Mouse (Mus musculus) brain, adult 2 months (tissue): ENCODE measurements around the gene Urb1.
A peak's percentile ranks its signal among the peaks of the same experiment; 100 is the strongest.
"Not testable (repeated sequence)": the region's sequence is repeated elsewhere in the genome, so short reads cannot be mapped to it uniquely, and the experiment has no call there.

Source experiments
- DNase-seq: peaks from one replicate; pipeline ENCODE4 v3.0.0; 2011; ENCODE audit warnings: low read depth, low spot score

The Urb1 gene

DNA sequence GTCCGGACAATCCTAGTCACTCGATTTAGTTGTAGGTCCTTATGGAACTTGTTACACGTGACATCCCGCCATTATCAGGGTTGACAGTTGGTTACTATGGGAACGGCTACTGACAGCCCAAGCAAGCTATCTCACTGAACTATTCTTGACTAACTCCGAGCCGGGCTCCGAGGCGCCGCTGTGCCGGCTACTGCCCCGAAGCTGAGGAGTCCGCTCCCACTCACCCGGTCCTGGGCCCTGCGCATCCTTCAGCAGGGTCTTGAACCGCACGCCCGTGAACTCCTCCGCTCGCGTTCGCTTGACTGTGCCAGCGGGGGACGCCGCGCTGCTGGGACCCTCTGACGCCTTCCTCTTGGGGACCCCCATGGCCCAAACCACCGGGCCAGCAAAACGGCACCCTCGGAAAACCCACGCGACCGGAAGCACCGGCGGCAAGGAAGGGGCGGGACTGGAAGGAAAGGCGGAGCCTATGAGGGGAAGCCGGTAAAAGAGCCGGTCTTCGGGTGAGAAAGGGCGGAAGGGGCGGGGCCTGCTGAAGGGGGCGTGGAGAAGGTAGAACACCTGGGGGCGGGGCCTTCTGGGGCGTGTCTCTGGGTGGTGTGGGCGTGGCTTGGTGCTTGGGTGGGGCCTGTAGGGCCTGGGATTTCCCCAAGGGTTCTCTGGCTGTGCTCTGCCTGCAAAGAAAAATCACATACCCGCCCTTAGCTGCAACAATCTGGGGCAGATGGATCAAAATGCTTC is at the start of gene Urb1:
Urb1 (minus strand) TSS at position 439 of the 741 bp plus-strand sequence.
- peak; percentile 98 for DNase-seq

DNA sequence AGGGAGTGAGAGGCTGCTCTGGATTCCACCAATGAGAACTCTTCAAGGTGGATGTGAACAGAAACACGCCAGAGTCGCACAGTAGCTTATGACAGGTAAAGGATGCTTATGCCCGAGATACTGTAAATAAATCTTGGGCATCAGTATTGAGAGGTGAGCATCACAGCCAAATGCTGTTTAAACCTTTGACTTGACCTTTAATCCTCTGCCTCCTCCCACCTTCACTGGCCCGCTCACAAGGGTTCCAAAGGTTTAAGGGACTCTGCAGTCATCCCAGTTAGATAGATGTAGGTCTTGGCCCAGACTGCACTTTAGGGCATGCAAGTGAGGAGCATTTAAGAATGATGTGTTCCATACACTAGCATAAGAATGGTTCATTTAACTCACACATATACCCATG is 48.0 kb upstream of the Urb1 start:
- DNase-seq: no peak

DNA sequence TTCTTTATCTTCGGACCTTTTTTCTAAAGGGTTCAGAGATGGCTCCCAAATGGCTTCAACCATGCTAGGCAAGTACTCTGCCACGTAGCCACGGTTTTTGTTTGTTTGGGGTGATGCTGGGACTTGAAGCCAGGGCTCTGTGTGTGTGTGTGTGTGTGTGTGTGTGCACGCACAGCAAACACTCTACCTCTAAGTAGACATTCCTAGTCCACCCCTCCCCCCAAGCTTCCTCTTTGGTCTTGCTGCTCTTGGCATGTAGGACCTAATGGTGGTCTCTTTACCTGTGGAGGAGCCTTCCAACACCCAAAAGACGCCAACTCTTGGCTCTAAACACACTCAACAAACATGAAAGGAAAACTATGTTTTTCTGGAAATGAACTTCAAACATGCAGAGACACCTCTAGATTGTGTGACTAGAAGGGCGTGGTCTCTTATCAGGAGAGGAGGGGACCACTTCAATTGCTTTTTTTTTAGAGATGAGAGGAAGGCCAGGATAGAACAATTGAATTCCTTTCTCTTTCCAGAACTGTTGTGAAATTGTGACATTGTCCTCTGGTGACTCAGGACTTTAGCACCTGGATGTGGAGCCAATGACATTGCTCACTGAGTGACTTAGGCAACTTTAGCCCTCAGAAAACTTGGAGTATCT is 46.5 kb upstream of the Urb1 start:
- no peak for DNase-seq

DNA sequence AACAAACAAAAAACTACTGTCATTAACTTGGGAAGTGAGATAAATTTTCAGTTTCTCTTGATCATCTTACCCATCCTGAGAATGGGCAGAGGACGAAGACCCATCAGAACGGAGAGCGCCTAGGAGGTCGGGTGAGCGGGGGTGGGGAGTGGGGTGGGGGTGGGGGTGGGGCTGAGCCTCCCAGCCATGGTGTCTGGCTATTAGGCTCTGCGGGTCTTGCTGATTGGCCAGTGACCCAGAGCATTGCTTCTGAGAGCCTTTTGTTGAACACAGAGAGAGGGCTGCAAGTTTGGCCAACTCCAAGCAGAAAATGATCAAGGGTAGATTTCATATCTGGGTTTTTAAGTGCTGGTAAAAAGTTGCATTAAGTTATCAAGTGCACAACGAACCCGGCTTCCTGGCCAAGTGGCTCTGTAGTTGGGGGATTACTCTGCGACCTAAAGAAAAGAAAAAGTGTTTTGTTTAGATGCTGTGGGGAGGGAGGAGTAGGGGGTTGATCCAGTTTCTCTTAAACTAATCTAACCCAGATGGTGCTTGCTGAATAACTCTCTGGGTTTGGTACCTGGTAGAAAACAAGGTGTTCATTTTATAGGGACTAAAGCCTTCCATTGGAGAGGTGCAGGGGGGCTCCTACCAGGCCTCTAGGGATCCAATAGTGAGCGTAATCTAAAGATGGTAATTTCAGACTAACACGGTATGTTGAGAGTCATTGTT is 41.6 kb upstream of the Urb1 start:
- DNase-seq: no peak

DNA sequence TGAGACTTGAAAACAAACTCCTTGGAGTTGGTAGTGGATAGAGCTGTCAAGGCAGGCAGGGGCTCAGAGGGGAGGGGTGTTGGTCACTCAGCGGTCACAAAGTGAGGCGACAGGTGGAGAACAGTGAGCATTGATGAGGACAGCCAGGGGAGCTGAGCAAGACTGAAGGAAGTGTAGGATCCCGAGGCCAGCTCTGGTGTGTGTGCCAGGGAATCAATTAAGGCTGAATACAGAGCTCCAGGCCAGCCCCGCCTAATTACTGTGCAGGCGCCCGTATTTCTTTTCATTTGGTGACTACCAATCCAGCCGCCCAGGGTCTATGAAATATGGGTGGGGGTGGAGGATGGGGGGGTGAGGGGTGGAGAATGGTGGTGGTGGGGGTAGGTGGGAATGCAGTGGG is 40.7 kb upstream of the Urb1 start:
- no peak for DNase-seq

DNA sequence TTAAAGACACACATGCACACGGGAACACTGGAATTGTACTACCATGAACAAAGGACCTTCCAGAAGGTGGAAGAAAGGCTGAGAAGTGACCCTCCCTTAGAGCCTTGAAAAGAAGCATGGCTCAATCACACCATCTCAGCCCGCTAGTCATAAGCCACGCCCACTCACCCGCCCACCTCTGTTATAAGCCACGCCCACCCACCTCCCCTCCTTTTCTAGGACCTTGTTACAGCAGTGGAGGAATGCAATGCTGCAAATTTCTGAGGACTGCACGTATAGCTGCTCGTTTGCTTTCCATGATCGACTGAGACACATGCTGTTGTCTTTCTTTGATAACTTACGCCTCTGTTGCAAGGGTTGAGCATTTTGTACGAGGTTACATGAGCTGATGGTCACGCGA is 39.0 kb upstream of the Urb1 start:
- no peak for DNase-seq

DNA sequence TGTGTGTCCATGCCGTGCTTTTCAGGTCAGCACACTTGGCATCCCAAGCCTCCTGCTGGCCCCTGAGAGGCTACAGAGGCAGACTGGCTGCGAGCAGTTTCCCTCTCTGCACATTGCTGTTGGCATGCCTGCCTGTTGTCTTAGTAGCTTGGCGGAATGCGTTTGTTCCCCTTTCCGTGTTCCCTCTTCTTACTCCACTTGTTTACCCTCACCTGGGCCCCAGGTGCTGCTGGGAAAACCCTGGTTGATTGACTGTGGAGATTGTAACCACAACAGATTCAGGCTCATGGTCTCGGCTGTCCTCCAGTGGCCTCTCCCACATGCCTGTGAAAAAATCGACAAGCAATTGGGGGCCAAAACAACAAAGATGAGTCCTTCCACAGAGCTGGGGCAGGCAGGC is 38.5 kb upstream of the Urb1 start:
- DNase-seq: no peak

DNA sequence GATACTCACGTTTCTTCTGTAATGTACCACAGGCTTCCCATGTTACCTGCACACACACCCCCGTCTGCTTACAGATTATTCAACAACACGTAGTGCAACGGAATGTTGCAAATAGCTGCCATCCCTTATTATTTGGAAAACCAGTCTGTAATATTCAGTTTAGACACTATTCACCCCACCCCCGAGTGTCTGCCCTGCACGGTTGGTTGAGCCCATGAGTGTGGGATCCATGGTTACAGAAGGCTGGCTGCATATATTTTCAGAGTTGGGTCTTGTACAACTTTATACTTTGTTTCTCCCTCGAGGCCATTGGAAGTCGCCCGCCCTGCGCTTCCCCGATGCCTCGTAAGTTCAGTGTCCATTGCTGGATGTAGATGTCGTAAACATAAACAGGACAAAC is 35.4 kb upstream of the Urb1 start:
- no peak for DNase-seq

DNA sequence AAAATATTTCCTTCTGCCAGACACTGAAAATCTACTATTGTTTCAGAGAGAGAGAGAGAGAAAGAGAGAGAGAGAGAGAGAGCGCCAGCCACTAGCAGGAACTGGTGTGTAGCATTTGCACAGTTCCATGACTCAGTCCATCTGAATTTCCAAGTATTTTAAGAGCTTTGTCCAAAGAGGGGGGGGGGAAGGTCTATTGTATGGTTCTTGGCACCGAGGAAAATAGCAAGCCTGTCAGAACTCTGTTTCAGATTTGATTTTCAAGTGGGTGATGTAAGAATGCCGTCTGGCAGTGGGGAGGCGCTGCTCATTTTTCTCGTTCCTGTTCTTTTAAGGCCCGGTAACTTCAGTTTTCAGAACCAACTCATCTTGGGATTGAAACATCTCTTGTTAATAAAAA is 34.8 kb upstream of the Urb1 start:
- DNase-seq: peak; percentile 72

DNA sequence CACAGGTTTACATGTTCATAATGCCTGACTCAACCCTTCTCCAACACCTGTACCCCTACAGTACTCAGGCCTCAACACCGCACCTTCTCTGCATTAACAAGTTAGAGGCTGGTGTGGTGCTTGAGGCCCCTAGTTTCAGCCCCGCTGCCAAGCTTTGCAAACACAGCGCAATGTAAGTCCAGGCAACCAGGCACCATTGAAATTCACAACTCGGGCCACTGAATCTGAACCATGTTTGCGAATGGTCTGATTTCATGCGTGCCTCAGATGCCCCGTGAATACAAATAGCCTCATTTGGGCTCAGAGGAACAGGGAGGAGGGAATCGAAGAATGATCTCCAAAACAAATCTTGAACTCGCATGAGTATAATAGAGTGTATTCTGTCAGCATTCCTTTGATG is 32.0 kb upstream of the Urb1 start:
- DNase-seq: no peak

DNA sequence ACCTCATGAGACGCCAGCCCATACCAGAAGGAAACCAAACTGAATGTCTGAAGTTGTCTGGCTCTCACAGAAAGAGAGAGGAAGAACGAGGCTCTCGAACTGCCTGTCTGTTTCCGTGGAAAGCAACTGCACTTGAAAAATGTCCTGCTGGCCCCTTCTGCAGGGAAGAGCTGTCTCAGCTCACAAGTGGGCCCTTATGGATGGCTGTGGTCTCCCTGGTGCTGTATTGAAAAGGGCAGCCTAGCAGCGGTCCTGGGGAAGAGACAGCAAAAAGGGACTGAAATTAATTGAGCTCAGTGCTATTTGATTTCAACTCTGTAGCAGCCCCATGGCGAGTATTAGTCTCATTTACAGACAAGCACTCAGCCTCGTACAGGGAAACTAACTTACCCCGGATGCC is 27.2 kb upstream of the Urb1 start:
- no peak for DNase-seq

DNA sequence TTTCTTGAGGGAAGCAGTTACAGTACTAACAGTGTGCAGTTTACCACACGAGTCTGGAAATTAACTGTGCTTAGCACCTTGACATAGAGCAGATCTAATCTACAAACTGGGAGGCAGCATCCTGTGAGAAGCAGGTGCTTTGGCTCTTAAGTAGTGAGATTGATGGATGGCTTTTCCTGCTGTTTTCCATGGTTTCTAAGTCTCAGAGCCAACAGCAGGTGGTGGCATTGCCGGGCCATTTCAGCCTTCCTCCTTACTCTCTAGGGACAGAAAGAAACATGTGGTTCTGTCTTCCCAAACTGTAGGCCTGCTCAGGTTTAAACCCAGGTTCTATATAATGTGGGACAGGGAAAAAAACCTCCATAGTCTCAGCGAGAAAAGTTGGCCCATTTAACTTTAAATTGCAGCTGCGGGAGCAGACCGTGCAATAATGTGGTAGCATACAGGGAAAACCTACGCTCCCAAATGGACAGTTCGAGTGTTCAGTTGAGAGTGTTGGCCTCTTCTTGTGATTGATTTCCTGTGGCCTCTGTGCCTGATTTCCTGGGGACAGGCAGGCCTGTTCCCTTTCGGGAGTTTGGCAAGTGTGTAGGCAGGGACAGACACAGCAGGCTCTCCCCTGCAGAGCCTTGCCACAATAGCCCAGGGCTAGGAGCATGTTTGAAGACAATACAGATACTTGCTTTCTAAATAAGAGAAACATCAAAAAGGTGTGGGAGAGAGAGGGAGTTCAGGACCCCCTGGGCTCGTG is 23.0 kb upstream of the Urb1 start:
- DNase-seq: peak; percentile 33

DNA sequence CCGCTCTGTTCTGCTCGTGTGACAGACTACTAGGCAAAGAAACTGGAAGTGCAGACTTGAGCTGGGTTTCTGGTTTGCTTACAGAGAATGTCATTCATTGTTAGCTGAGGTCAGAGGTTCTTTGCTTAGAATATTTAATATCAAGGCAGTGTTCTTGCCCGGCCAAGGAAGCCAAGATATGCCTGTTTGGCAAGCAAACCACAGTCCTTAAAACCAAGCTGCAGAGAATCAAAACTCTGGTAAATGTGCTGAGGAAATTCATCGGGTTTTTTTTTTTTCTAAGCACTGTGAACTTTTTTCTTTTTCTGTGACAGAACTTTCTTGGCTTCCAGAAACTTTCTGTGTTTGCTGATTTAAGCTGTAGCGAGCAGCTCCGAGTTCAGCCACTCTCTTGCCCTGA is 22.3 kb upstream of the Urb1 start:
- DNase-seq: no peak

DNA sequence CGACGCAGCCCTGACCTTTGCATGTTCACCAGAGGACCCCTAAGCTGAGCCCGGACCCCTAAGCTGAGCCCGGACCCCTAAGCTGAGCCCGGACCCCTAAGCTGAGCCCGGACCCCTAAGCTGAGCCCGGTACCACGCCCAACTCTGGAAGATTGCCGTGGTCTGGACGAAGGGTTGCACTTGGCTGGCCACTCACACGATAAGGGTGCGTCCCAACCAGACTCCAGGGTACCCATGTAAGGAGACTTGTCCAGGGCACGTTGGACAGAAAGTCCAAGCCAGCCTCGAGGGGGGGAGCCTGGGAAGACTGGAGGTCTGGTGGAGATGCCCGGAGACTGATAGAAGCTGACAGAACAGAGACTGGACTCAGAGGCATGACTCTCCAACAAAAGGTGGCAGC is 21.5 kb upstream of the Urb1 start:
- DNase-seq: no peak

DNA sequence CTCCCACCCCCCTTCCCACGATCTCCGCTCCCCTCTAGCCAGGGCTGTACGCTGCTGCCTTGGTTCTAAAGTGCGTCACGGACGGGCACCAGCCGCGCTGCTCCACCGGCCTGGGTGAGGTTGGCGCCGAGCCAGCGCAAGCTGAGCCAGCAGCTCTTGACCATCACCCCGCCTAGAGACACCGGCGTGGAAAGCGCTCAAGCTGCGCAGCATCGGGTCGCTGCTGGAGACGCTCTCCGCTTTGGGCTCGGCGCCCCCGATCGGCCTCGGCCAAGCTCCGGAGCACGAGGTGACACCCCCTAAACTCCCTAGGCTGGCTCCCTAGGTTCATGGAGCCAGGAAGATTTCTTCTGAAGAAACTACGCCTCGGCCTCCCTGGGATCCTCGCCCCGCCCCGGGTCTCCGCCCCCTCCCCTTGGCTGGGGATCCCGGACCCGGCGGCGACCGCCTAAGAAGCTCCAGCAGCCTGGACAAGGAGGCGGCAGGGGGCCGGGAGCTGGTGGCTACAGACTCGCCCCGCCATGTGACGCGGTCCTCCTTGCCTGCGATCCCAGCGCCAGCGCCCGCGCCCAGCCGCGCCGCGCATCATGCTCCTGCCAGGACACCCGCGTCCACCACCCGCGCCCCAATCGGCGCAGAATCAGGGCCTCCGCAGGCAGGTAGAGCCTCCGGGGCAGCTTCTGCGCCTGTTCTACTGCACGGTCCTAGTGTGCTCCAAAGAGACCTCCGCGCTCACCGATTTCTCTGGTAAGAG is 20.6 kb upstream of the Urb1 start:
- DNase-seq: peak; percentile 89

DNA sequence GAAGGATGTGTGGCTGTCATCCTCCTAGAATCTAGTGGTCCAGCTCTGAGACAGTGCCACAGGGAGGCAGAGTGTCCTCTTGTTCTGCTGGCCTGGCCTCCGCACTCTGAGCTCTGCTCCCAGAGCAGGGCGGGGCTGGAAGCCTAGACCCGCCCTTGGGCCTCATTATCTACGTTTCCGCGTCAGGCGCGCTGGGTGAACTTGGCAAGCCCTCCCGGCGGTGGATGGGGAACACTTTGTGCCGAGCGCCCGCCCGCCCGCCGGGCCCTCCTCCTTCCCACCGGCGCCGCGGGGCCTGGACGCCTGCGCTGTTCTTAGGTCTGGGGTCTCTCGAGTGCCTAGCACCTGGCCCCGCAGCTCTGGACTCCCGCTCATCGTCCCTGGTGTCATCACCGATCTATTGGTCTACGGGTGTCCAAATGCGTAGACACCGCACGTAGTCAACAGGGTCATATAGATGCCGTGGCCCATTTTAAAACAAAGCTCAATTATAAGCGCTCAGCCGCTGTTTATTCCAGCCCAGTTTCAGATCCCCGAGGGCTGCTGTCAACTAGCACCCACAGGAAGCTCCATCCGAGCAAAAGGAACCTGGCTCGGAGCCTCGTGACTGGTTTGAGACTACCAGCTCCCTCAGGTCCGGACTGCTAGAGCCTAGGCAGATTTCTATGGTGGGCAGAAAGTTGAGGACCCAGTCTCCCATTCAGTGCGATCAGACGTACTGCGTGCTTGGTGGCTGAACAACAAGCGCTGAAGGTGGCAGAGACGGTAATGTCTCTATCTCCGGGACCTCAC is 19.9 kb upstream of the Urb1 start:
- DNase-seq: peak; percentile 96

DNA sequence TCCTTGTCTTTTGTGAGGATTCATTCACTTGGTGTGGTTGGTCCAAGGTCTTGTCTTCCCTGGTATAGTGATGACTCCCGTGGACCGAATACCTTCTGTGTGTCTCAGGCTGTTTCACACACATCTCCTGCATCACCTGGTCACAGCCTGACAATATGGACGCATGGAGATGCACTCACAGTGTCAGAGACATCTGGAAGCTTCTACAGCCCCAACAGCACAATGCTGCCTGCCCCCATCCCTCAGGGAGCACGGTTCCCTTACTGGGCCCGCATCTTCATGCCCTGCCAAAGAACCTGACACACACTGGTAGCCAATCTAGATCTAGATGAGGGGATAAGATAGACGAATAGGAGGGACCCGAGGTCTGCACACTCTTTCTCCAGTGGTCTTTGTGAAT is 18.9 kb upstream of the Urb1 start:
- DNase-seq: no peak

DNA sequence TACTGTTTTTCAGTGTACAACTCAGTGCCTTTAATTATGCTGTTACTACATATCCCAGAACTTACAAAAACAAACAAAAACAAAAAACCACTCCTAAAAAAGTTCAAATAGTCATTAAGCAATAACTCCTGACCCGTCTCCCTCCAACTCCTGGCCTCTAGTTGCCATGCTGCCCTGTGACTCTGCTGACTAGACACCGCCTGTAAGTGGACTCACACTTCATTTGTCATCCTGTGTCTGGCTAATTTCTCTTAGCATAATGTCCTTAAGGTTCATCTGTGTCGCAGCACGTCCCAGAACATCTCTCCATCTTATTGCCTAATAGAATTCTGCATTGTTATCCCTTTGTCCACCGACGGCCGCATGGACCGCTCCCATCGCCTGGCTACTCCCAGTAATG is 17.3 kb upstream of the Urb1 start:
- DNase-seq: no peak

DNA sequence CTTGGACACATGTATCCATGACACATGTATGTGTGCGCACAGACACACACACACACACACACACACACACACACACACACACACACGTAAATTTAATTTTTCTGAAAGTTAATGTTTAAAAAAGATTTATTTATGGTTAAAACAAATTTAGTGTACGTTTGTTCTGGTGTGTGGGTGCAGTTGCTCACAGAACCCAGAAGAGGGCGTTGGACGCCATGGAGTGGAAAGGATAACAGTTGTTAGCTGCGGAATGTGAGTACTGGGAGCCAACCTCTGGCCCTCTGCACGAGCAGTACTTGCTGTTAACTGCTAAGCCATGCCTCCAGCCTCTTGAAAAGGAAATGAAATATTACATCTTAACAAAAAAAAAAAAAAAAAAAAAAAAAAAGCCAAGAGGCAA is 16.2 kb upstream of the Urb1 start, which contains the start of gene Eva1c:
Eva1c (plus strand) TSS at position 263 of the 400 bp plus-strand sequence.
- no peak for DNase-seq

DNA sequence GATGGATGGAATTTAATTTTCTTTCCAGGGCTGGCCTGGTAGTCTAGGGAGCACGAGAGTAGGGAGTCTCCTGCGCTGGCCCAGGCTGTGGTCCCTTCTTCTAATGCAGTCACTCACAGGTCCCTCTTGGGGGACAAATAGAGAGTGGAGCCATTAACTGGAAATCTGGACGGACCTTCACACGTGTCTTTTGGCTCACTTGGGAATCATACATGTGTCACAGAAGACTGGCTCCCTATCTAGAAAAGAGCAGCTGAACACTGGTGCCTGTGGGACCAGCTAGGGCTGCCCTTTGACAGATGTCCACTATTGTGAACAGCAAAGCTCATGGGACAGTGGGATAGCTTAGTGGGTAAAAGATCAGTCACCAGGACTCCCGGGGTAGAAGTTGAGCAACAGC is 15.8 kb upstream of the Urb1 start:
- DNase-seq: no peak

DNA sequence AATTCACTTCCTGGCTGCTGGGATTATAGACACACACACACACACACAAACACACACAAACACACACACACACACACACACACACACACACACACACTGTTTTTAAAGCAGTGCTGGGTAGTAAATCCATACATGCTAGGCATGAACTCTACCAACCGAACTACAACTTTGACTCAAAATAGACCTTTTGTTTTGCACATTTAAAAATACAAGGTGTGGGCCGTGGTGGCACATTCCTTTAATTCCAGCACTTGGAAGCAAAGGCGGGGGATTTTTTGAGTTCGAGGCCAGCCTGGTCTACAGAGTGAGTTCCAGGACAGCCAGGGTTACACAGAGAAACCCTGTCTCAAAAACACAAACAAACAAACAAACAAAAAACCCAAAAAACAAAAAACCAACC is 13.8 kb upstream of the Urb1 start:
- not testable (repeated sequence) for DNase-seq
